Mouse (Mus musculus) adrenal gland, adult 8-10 months (tissue): ENCODE data around the gene Gng12. TPM values are rescaled to one million over a fixed set of nuclear protein-coding genes. Genes with fewer than 3 reads are reported as not detected.
"Not testable (repeated sequence)": the region's sequence is repeated elsewhere in the genome, so short reads cannot be mapped to it uniquely, and the experiment has no call there.

Experiments
- DNase-seq: peaks from one replicate; pipeline ENCODE4 v3.0.0; 2022
- total RNA-seq, 4 experiments: library from RNA; stranded (reverse); gene quantifications; 2 replicates each; pipeline ENCODE4 v1.2.4; 2022

Gene Gng12
- 10 to 100 TPM; 53.7 to 69.5 (median 59.3) TPM for total RNA-seq

DNA sequence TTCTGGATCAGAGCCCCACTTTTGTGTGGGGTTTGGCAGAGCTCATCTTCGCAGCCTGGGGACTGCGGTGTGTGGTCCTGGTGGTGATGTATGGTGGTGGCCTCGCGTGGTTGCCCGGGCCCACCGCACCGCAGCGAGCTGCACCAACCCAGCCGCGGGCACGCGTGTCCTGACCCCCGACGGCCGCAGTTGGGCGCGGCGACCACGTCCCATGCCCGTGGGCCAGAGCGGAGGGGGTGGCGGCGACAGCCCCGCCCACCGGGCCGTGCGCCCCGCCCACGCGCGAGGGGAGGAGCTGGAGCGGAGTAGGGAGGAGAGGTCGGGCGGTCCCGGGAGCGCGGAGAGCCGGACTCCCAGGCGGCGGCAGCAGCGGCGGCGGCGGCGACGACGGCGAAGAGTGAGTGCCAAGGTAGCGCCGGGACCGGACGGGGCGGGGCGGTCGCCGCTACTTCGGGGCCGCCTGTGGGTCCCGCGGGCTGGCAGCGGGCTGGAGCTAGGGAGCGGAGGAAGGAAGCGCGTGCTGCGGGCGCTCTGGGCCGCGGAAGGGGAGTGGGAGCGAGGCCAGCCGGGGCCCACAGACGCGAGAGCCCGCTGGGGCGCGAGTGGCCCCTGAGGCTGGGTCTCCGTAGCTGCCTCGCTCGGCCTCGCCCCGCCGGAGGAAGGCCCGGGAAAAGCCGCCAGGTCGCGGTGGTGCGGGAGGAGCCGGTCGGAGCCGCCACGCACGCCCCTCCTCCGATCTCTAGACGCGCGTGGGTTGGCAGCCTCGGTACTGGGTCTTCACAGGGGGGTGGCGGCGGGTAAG lies at the start of gene Gng12:
Gene Gng12, plus strand, starts transcription at position 279 of the 802 bp plus-strand sequence.
- DNase-seq = peak; percentile 85

- no peak for DNase-seq
Observed at GRCm38 (mm10) chr6:66848936-66849335, 47.3 kb upstream of the Gng12 start.

DNA sequence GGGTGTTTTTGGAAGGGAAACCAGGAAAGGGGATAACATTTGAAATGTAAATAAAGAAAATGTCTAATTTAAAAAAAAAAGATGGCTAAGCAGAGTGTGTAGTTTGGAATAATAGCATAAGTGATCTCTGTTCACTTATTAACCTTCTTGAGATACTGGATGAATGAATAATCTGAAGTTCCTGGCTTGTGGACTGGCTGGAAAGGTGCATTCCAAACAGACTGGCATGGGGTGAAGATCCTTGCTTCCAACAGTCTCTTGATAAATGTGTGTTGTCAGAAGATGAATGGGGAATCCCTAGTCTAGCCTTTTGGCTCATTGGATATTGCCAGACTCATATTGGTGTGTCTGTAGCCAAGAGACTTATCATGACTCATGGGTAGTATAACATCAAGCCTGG lies 40.0 kb upstream of the Gng12 start:
- no peak for DNase-seq

- DNase-seq = no peak
Observed at GRCm38 (mm10) chr6:66858356-66858755, 37.8 kb upstream of the Gng12 start.

- DNase-seq = no peak
Observed at GRCm38 (mm10) chr6:66859391-66859790, 36.8 kb upstream of the Gng12 start.

GRCm38 (mm10) chr6:66864463-66864862 lies 31.7 kb upstream of the Gng12 start:
- no peak for DNase-seq

GRCm38 (mm10) chr6:66866295-66866694 lies 29.9 kb upstream of the Gng12 start:
- no peak for DNase-seq

GRCm38 (mm10) chr6:66877048-66877447 lies 19.1 kb upstream of the Gng12 start:
- not testable (repeated sequence) for DNase-seq

GRCm38 (mm10) chr6:66890349-66891158 lies 5.6 kb upstream of the Gng12 start:
- no peak for DNase-seq

DNA sequence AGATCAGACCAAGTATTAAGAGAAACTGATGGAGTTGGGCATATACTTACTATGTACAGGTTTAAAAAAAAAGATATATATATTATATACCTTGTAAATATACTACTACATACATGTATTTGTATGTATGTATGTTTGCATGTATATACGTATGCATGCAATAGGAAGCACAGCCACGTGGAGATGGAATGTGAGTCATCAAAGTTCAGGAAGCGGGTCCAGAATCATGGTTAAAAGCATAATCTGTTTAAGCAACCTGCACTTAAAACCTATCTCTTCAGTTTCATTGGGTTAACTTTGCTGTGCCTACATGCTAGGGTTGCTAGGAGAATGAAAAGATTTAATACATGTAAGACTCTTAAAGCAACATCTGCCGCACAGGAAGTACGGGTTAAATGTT lies 2.2 kb upstream of the Gng12 start:
- no peak for DNase-seq

DNA sequence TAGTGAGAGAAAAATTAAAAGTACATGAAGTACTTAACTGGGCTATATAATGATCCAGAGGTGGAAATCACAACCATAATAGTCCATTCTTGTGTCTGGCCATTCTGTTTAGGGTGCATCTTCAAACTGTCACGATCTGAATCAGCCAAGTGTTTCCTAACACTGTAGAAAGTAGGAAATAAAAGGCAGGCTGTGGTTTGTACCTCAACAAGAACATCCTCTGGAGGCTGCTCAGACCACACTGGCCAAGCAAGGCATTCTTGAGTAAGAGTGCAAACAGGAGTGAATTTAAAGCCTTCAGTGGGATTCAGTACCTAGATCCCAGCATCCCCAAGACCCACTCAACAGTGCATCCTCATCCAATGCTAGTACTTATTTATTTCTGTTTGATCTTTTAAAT lies 1.2 kb upstream of the Gng12 start:
- no peak for DNase-seq

- peak; percentile 17 for DNase-seq
Observed at GRCm38 (mm10) chr6:66896921-66897645, 886 bp downstream of the Gng12 start.

DNA sequence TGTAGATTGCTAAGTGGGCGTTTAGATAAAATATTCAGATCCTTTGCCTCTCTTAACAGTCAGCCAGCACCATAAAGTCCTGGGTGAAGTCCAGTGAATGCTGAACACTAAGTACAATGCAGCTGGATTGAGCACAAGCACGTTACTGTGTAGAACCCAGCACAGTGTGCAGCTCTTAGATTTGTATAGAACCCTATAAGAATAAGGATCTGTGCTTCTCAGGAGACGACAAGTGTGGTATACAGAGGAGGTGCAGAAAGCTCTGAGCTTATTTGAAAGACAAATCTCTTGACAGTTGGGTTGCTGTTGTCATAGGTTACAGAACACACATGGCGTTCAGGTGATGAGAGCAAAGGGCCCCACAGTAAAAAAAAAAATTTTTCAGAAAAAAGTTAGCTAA lies 1.8 kb downstream of the Gng12 start:
- DNase-seq = no peak

DNA sequence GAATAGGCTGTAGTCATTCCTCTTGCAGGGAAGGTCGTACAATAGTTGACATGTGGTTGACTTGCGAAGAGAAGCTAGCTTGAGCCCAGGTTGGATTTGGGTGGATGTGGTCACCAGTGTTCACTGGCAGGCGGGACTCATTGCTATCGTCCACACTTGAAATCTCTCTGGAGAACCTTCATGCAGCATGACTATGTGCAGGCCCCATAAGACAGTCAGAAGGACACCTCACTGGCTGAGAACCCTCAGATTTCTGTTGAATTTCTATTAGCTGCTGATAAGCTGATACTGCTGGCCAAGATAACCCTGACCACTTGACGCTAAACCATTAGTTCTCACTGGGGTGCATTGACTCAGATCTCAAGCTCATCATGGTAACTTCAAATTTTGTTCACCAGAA lies 5.7 kb downstream of the Gng12 start:
- DNase-seq = no peak

DNA sequence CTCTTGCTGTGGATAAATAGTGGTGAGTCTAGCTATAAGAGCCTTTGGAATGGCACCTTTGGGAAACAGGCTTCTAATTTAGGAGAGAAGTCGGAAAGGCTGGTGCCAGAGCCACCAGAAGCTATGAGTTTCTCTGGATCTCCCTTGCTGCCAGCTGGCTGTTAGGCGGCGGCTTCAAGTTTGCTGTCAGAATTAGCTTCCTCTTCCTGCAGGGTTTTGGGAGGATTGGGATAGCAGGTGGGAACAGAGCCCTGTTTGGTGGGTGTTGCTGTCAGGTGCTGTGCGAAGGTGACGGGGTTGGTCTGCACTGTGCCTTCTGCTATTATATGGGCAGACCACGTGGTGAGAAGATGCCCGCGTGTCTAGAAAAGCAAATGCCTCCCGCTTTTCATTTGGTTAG lies 7.0 kb downstream of the Gng12 start:
- no peak for DNase-seq

- DNase-seq = no peak
Observed at GRCm38 (mm10) chr6:66903720-66904119, 7.5 kb downstream of the Gng12 start.

DNA sequence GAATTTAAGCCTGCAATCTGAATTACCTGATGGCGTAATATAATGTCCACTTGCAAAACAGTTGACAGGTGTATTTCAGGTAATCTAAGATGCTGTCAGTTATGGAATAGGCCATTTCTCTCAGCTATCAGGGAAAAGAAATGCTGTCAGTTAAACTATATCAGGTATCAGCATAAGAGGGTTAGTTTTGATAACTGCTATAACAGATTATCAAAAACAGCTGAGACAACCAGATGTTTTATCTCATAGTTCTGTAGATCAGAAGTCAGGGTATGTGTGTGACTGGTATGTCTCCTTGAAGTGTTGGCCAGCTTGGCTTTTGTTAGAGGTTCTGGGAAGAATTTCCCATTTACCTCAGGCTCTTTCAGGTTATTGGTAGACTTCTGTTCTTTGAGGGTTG lies 10.0 kb downstream of the Gng12 start:
- no peak for DNase-seq

GRCm38 (mm10) chr6:66908327-66908973 lies 12.3 kb downstream of the Gng12 start:
- no peak for DNase-seq

DNA sequence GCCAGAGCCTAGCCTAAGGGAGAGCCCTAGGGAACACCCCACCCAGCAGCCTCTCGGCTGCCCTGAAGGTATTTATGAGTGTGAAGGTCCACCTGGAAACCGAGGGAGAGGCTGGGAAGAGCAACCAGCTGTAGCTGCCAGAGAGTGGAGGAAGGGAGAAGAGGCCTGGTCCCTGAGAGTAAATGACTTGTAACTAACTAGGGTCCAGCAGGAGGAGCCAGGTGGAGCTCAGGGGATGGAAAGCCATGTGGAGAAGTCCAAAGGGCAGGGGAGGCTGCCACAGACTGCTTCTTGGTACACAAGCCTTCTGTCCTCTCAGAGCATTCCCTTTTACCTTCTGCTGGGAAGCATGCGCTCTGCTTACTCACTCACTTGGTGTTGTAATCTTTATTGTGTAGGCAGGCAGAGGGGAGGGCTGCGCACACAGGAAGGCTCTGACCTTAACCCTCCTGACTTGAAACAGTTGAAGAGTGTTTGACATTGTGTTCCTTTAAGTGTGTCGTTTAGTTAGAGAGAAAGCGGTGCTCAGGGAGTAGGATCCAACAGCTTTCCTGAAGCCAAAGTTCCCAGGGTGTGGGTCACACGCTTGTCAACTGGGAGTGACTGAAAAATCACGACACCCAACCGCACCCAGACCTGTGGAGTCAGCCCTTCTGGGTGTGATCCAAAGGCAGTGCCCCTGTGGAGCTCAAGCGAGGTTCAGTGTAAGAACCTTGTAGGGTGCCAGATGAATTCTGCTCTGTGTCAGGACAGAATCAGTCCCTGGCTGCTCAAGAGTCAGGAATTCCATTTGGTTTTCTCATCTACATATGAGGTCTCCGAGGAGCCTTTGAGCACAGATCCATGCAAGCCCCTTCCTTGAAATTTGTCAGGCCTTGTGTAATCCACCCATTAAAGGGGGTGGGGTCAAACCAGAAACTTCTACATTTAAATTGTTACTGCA lies 14.6 kb downstream of the Gng12 start:
- peak; percentile 40 for DNase-seq

GRCm38 (mm10) chr6:66913355-66913754 lies 17.2 kb downstream of the Gng12 start:
- DNase-seq = no peak

DNA sequence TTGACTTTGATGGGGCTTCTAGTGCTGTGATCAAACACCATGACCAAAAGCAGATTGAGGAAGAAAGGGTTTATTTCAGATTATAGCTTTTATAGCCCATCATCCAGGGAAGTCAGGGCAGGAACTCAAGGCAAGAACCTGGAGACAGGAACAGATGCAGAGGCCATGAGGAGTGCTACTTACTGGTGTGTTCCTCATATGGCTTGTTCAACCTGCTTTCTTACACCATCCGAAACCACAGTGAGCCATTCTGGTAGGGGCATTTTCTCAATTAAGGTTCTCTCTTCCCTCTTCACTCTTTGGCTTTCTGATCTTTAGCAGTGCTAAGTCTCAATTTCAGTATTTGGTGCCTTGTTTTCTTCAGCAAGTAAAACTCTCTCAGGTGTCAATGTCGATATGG lies 19.4 kb downstream of the Gng12 start:
- no peak for DNase-seq
